Mouse (Mus musculus) liver, adult (tissue): ENCODE results near the gene Sbno2.
A peak's percentile ranks its signal among the peaks of the same experiment; 100 is the strongest.

Source experiments
- GATA4 ChIP-seq: IDR thresholded peaks from 2 replicates; pipeline ENCODE4 v1.6.1; 2014; ENCODE audit warnings: mild to moderate bottlenecking, low read length; ENCODE audit not compliant: insufficient replicate concordance

Sbno2 gene

DNA sequence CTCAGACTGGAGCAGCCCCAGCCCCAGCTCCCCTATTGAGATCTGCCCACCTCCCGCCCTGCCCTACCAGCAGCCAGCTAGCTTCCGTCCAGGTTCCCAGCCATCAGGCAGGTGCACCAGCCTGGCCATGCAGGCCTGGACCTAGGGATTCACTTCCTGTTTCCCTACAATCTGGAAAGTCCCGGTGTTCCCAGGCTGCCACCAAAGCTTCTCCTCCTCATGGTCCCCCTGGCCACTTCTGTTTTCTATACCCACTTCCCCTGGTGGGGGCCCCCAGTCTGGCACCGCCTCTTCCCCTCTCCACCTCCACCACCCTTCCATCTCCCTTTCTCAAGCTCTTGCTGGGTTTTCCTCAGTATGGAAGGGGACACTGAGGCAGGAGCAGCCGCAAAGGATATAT lies at the start of gene Sbno2:
TSS of gene Sbno2 (minus strand) at position 112 of the 400 bp plus-strand sequence.
- TF ChIP-seq GATA4 = no peak

DNA sequence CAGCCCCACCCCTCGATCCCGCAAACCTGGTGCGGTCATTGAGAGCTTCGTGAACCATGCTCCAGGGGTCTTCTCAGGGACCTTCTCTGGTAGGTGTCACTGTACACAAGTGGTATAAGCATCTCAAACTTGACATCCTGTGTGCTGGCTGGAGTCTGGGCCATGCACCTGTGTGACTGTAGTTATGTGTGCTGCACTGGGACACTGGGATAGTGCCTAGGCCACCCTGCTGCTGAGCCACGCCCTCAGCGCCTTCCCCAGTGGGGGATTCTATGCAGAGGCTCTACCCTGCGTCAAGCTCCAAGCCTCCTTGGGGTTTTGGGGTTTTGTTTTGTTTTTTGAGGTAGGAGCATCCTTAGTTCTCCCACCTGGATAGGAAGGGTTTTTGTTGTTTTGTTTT lies 49.0 kb upstream of the Sbno2 start:
- no peak for TF ChIP-seq GATA4

DNA sequence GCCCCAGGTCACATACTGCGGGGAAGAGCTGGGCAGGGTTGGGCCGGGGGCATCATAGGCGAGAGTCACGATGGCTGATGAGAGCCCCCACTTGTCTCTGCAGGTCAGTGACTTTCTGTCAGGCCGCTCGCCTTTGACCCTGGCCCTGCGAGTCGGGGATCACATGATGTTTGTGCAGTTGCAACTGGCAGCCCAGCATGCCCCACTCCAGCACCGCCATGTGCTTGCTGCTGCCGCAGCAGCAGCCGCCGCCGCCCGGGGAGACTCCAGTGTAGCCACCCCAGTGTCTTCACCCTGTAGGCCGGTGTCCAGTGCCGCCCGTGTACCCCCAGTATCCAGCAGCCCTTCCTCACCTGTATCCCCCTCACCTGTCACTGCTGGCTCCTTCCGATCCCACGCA lies 48.3 kb upstream of the Sbno2 start:
- no peak for TF ChIP-seq GATA4

DNA sequence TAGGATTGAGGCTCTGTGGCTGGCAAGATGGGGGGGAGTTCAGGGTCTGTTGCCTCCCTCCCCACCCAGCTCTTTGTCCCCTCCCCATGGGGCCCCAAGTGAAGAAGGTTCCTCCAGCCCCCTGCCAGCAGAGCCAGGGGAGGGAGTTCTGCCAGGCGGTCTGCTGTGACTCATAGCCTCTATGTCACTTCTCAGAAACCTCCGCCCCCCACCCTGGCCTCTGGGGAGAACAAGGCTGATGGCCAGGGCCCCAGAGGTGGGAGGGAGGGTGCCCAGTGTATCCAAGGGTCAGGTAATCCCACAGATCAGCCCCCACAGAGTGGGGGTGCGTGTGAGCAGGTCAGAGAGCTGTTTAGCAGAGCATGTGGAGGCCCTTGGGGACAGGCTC lies 47.5 kb upstream of the Sbno2 start:
- no peak for TF ChIP-seq GATA4

DNA sequence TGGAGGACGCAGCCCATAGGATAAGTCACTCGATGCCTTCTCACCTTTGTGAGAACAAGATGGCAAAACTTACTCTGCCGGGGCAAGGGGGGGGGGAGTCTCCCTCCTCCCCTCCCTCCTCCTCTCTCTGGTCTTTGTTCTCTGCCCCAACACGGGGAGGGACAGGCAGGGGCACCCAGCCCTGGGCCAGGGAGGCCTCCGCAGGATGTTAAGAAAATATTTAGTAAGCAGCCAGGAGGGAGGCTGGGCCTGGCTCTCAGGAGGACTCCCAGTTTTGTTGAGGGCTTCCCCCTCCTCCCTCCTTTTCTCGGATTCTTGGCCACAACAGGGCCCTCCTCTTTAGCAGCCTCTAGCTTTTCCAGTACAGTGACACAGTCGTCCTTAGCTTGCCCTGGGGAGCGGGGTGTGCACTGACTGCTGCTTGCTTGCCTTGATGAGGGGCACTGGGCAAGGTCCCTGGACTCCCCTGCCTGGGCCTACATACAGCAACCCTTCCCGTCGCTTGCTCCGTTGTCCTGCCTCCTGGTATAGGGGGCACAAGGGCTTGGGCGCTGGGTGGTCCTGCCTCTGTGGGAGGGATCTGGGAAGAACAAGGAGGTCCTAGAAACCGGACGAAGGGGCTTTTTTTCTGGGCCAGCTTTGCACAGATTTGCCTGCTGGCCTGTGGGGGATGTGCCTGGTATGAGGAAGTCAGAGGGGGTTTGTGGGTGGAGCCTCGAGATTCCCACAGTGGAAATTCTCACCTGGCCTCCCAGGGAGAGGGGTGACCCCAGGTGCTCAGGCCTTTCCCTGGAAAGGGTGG lies 46.9 kb upstream of the Sbno2 start:
- no peak for TF ChIP-seq GATA4

DNA sequence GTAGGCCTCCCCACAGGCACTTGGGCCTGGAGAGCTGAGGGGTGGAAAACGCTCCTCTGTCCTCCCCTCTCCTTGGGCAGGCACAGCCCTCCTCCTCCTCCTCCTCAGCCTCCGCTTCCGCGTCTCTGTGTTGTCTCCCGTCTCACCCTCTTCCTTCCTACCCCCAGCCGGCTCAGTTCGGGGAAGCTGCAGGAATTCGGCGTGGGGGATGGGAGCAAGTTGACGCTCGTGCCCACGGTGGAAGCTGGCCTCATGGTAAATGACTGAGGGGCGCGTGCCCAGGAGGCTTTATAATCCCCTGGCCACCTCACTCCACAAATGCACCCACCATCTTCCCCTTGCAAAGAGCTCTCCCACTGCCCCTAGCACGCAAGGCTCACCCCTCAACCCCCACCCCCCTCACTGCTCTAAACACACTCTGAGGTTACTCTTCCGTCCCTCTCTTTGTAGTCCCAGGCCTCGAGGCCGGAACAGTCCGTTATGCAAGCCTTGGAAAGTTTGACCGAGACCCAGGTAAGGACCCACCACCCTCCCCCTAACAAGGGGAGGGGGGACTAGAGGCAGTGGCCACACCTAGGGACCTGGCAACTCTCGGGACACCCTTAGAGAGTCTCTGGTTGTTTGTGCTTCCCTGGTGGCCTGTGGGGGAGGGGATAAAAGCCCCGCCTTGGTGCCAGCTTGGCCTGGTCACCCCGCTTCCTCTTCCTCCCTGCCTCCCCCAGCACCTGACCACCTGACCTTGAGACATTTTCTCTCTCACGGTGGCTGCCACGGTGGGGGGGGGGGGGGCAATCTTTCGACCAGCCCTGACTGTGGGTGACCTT lies 46.1 kb upstream of the Sbno2 start:
- no peak; the same call in 1 of the 2 replicates for TF ChIP-seq GATA4

DNA sequence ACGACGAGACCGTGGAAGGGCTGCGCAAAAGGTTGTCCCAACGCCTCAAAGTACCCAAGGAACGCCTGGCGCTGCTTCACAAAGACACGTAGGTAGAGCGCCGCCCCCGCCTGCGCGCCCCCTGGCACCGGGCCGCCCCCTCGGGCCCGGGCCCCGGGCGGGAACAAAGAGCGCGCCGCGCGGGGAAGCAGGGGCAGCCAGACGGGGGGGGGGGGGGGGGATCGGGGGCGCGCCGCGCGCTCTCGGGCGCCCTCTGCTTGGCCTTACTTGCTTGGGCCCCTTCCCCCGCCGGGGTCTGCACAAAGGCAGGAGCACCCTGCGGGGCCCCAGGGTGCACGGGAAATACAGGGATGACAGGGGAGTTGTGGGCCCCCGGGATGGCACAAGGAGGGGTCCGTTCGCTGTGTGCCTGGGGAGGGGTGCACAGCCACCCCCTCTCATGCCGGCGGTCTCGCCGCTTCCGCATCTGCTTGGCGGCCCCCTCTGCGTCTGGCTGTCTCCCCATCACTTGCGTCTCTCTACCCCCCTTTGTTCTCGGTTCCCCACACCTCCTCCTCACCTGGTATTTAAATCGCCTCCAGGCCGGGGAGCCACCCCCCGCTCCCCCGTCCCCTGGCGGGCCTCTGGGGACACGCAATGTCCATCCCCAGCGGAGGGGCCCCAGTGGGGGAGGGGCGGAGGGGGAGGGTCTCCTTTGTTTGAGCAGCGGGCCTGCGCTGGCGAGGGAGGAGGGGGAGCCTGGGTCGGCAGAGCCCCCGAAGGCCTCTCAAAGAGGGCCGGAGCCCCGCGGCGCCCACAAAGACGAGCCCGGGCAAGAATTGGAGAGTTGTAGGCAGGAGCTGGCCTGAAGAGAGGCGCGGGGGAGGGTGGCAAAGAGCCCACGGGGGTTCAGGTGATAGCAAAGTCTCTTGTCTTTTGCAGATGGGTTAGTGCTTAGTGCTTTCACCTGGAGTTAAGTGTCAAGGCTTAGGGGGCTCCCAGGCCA lies 45.1 kb upstream of the Sbno2 start:
- TF ChIP-seq GATA4 = no peak

DNA sequence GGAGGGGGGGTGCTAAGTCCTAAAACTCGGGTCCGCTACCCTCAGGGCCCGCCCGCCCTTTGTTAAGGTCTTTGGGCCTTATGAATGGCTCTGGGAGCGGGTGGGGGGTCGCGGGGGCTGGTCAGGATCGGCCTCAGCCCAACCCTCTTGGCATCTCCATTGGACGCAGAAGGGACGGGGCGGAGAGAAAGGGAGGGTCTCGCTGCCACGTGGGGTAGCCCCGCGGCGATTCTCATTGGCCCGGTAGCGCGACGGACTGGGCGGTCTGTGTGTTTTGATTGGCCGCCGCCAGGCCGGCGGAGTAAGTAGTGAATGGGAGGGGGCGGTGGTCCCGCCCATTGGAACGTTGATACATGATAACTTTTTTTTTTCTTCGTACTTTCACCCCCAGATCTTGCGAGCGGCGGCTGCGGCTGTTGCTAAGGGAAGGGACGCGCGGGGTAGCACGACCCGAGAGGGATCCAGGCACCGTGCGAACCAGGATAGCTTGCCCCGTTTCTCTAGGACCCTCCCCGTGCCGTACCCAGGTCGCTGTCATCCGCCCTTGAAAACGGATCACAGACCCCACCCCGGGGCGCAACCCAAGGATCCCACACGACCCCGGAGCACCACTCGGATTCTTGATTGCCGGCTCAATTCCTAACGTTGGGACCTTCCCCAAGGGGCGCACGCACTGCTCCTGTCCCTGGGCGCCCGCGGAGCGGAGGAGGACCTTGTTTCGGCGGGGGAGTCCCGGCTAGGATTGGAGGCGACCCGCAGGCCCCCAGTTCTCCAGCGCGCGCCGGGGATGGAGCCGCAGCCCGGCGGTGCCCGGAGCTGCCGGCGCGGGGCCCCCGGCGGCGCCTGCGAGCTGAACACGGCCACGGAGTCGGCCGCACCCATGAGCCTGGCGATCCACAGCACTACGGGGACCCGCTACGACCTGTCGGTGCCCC lies 44.2 kb upstream of the Sbno2 start:
- TF ChIP-seq GATA4 = peak; percentile 48; the same call in 1 of the 2 replicates

DNA sequence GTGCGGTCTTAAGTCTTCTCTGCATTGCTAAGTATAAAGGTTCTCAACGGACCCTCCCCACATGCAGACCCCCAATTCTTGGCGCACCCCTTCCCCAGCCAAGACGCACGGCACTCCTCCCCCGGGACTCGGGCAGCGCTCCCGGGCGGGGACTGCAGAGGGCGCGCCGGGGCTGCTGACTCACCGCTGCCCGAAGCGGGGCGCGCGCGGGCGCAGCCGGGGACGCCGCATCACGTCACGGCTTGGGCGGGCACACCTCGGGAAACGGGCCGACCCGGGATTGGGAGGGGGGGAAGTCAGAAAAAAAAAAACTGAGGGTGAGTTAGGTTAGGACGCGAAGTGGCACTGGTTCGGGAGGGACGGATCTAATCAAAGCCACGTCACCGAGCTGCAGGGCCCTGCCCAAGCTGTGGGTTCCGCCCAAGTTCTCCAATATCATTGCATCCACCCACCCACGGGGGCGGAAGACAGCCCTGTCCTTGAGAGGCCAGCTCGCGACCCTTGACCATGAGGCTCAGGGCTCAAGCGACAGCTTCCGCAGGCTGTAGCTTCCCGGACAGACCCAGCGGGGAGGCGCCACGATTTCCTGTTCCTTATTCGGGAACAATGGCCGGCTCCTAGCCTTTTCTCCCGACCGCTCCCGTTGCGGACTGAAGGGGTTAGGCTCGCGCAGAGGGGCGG lies 43.4 kb upstream of the Sbno2 start:
- TF ChIP-seq GATA4 = peak; percentile 73; the same call in 1 of the 2 replicates

DNA sequence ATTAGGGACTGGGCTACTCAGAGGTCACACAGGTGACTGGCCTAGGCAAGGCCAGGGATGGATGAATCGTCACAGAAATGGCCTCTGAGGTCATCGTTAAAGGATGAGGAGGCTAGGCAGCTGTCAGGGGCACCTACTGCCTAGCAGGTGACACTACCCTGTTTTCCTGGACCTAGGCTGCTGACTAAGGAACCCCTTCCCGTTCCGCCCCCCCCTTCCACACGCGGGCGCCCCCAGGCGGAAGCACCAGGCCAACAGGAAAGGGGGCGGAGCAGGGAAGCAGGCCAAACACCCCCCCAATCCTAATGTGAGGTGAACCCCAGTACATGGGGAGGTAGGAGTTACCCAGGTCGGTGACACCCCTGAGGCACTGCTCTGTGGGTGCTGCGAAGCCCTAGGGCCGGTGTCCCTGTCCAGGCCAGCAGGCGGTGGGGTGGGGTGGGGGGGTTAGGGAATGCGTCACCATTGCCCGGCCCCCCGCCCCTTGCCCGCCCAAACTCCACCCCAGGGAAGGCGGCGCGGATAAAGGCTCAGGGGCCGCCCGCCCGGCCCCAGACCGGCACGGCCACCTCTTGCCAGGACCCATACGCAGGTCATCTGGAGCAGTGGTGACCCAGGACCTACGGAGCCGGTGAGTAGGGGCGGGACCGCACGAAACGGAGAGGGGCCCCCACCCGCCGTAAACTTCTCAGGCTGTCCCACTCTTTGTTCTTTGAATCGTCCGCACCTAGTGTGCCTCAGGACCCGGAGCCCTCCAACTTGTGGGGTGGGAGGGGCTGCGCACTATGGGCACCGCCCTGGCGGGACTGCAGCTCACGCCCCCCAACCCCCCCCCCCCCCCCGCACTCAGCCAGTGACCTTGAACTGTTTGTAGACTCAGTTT lies 42.6 kb upstream of the Sbno2 start, which contains the start of gene Midn:
TSS of gene Midn (plus strand) at position 554 of the 883 bp plus-strand sequence.
- peak; percentile 11; the same call in 1 of the 2 replicates for TF ChIP-seq GATA4

DNA sequence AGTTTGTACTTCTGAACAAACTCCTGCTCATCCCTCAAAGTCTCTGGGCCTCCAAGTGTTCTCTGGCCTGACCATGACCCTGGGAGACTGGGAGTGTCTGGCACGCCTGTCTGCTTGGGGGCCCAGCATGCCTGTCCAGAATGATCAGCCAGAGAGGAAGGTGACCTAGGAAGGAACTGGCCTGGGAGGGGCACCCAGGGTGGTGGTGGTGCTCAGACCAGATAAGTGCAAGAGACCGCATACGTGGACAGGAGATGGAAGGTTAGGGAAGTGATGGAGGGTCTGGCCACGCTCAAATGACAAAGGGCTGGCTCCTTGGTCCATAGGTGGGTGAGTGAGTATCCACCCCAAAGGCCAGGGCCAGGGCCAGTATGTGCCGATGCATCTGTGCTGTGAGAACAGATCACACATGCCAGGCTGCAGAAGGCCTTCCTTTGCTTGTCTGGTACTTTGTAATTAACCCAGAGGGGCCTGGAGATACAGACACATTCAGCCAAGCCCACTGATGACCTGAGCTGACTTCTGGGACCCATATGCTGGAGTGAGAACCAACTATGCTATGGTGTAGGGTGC lies 41.9 kb upstream of the Sbno2 start:
- TF ChIP-seq GATA4 = no peak

DNA sequence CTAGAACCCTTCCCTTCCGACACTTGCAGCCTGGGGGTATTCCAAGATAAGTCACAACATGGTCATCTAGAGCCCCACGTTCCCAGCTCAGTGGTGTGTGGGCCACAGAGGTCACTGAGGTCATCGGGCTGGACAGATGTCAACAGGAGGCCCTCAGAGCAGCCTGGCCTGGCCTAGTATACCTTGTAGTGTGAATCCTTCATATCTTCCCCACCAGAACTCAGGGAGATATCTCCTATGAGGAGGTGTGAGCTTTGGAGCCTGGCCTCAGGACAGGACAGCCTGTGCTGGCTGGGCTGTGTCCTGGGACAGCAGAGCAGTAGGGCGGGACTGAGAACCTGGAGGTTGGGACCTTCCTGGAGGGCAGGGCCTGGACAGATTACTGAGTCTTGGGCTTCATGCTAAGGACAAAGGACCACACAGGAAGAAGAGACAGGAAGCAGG lies 41.2 kb upstream of the Sbno2 start:
- peak; percentile 79; the same call in 1 of the 2 replicates for TF ChIP-seq GATA4
